Mouse (Mus musculus): Measurements from ENCODE around the gene Kcnh3. TPM values are rescaled to one million over a fixed set of nuclear protein-coding genes. Genes with fewer than 3 reads are reported as not detected.

The Kcnh3 gene
- polyA plus RNA-seq, 2 experiments from 2014 or later = not detected

GRCm38 (mm10) chr15:99290586-99290985 lies 65.9 kb downstream of the Kcnh3 start:
- ATAC-seq = no peak

Other genes starting within 250 kb of the Kcnh3 start
- 100 to 1,000 TPM in 1 of 2 experiments, 10 to 100 TPM in 1; 98.3 to 120 TPM for gene Tuba1c, start 195.0 kb upstream of the Kcnh3 start, polyA plus RNA-seq (2017; shearing (Covaris generic))
- gene Prph, start 169.7 kb upstream of the Kcnh3 start, polyA plus RNA-seq (2017; shearing (Covaris generic)) = not detected
- gene Troap, start 150.3 kb upstream of the Kcnh3 start, polyA plus RNA-seq (2017; shearing (Covaris generic)) = 1 to 10 TPM; 3.6 to 4.4 TPM
- gene C1ql4, start 137.0 kb upstream of the Kcnh3 start, polyA plus RNA-seq (2017; shearing (Covaris generic)) = not detected
- not detected for gene Dnajc22, start 131.7 kb upstream of the Kcnh3 start, polyA plus RNA-seq (2017; shearing (Covaris generic))
- gene Spats2, start 98.9 kb upstream of the Kcnh3 start, polyA plus RNA-seq (2017; shearing (Covaris generic)) = not detected
- gene Mcrs1, start 27.1 kb downstream of the Kcnh3 start, polyA plus RNA-seq (2017; shearing (Covaris generic)) = 10 to 100 TPM; 54.8 to 55.6 TPM
- gene Prpf40b, start 70.2 kb downstream of the Kcnh3 start, polyA plus RNA-seq (2017; shearing (Covaris generic)) = 1 to 10 TPM; 3.9 to 7.4 TPM
- gene Fam186b, start 71.0 kb downstream of the Kcnh3 start, polyA plus RNA-seq (2017; shearing (Covaris generic)) = under 1 TPM; 0.24 to 0.30 TPM
- 1 to 10 TPM; 6.1 to 9.0 TPM for gene Fmnl3, start 145.6 kb downstream of the Kcnh3 start, polyA plus RNA-seq (2017; shearing (Covaris generic))
- 1,000 to 10,000 TPM in 1 of 2 experiments, 100 to 1,000 TPM in 1; 855 to 1,076 TPM for gene Tmbim6, start 168.0 kb downstream of the Kcnh3 start, polyA plus RNA-seq (2017; shearing (Covaris generic))
- gene Nckap5l, start 232.9 kb downstream of the Kcnh3 start, polyA plus RNA-seq (2017; shearing (Covaris generic)) = 1 to 10 TPM in 1 of 2 experiments, under 1 TPM in 1; 0.76 to 1.2 TPM
- 10 to 100 TPM; 23.3 to 23.5 TPM for gene Bcdin3d, start 249.9 kb downstream of the Kcnh3 start, polyA plus RNA-seq (2017; shearing (Covaris generic))

All from activated CD4-positive, CD25-positive, alpha-beta regulatory T cell, adult 4 months (primary cell).